Mouse (Mus musculus) left cerebral cortex, postnatal 4 days (tissue): ENCODE data around the gene Actr5. TPM values are rescaled to one million over a fixed set of nuclear protein-coding genes. Genes with fewer than 3 reads are reported as not detected.

Experiments
- DNase-seq: peaks from one replicate; pipeline ENCODE4 v3.0.0-alpha.2; 2022
- intact Hi-C: fragments of 180-260 bp; cut with DNase I; formaldehyde crosslinking; loops from one replicate; pipeline ENCODE4 v1.15.1; 2025
- total RNA-seq, 2 experiments: library from RNA; stranded (reverse); gene quantifications; 2 replicates each; pipeline ENCODE4 v1.2.3; 2021

The Actr5 gene
- total RNA-seq, 2 experiments from 2014 or later: 14.3 to 15.5 TPM

DNA sequence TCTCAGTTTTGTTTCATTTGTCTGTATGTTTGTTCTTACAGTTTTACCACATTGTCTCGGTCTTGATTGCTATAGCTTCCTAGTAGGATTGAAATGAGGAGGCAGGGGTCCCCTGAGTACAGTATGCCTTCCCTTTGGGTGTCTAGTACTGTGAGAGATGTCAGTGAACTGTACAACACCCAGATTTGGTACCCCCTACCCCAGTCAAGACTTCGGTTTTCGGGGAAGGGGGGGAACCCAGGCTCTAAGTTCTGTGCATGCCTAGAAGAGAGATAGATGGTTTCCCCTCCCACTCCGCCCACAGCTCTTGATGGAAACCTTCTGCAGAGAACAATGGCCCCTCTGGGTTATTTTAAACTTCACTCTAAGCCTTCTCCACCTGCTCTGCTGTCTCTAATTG lies 40.4 kb downstream of the Actr5 start, which contains the start of gene Ppp1r16b:
Ppp1r16b (plus strand) TSS at position 301 of the 400 bp plus-strand sequence.
- intact Hi-C loops: loop anchor here (5.0 kb wide), 1 partner anchor 82 kb away; no protein-coding TSS in a partner anchor
- DNase-seq: no peak

DNA sequence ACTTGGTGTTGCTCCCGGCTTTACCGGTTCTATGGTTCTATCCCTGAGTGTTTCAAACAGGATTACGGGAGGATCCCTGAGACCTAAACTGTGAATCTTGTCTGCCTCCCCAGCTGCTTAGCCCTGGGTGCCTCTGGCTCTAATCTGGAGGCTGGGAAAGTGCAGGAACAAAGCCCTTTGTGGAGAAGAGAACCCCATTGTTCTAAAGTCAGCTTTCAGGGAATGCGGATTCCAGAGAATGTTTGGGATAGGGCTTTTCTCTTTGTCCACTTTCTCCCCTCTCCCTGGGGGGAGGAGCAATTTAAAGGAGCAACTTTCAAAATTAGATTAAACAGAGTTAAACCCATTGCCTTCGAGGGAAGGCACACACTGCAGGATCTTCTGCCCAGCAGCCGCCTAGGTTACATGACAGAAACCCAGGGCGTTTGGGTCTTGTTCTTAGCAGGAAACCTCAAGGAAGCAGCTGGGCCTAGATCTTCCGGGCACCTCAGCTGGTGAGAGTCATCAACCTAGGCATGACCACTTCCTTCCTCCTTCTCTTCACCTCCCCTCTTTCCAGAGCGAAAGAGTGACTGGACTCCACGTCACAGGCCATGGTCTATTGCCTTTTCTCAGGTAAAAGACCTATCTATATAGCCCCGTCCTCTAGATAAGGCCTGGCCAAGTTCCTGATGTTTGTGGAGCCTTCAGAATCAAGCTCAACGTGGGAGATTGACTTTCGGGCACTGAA lies 41.5 kb downstream of the Actr5 start:
- intact Hi-C loops: loop anchor here (5.0 kb wide), 1 partner anchor 81 kb away; no protein-coding TSS in a partner anchor

DNA sequence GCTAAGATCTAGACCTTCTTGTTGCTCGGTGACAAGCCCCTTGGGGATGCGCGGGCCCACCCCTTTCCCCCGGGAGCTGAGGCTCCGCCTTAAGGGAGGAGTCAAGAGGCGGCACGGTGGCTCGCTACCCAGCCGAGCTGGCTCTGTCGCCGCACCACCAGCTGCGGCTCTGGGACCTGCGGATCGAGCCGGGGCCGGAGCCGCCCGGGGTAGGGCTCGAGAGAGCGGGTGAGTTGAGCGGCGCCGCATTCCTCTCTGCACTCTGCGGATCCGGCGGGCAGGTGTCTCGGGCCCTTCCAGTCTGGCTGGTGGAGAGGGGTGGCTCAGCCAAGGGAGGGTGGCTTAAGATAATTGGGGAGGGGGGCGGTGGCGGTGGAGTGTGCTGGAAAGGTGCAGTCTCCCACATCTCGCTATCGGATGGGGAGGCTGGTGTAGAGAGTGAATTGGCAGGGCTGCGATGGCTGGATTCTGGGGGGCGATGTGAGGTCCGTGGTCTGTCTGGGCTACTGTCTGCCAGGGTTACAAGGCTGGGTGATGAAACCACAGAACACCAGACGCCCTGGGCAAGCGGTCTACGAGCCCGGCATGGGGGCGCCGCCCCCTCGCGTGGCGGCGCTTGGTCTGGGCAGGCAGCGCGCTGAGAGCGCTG lies 42.5 kb downstream of the Actr5 start:
- peak; percentile 55 for DNase-seq
- intact Hi-C loops: loop anchor here (5.0 kb wide), 1 partner anchor 80 kb away; no protein-coding TSS in a partner anchor

More for the DNA sequence above, 41.5 kb downstream of the Actr5 start:
- DNase-seq: no peak

DNA sequence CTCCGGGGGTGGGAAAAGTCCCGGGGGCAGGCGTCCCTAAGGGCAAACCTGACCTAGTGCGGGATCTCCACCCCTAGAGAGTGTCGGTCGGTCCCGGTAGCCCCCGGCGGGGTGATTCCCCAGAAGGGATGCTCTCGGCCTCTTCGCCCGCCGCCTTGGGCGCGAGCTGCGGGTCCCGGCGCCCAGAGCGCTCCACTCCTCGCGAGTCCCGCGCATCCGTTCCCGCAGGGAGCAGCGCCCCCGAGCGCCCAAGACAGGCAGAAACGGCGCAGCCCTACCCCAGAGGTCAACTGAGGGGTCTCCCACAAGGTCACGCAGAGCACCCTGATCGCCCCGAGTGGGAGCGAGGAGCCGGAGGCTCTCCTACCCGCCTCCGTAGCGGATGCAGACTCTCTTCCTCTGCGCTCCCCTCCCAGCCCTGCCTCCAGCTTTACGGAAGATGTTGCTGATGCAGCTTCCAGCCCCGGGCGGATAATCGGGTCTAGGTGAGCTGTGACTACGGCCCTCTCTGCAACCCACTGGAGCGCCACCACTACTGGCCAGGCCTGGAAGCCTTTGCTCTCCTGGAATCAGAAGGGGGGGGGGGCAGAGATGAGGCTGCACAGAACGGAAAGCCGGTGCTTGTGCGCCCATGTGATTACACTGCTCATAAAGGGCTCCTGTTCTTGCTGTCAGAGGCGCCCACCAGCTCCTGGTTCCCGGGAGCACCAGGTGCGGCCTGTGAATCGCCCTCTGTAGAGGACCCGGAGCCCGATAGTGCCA lies 43.2 kb downstream of the Actr5 start:
- intact Hi-C loops: loop anchor here (5.0 kb wide), 1 partner anchor 79 kb away; no protein-coding TSS in a partner anchor
- peak; percentile 27 for DNase-seq

DNA sequence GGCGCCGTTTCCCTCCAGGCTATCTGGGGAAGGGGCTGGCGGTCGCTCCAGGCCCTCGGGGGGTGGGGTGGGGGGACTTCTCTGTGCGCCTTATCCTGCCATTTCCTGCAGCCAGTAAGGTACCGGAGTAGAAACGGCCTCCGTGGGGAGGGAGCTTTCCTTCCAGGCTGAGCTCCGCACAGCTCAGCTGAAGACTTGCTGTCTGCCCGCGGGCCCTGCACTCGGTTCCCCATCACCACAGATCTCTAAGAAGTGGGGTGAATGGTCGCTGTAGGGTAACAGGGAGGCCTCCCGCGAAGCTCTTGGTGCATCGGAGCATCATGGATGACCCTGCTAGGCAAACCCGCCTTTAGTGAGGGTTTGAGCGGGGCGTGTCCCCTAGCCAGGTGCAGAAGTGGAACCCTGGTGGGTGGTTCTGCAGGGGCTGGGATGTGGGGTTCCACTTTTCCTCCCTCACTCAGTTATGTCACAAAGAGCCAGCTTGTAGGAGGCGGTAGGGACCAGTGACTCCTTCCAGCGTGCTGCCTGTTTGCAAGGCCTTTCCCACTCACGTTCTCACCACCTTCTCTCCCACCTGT lies 43.8 kb downstream of the Actr5 start:
- intact Hi-C loops: loop anchor here (5.0 kb wide), 1 partner anchor 79 kb away; no protein-coding TSS in a partner anchor
- no peak for DNase-seq

DNA sequence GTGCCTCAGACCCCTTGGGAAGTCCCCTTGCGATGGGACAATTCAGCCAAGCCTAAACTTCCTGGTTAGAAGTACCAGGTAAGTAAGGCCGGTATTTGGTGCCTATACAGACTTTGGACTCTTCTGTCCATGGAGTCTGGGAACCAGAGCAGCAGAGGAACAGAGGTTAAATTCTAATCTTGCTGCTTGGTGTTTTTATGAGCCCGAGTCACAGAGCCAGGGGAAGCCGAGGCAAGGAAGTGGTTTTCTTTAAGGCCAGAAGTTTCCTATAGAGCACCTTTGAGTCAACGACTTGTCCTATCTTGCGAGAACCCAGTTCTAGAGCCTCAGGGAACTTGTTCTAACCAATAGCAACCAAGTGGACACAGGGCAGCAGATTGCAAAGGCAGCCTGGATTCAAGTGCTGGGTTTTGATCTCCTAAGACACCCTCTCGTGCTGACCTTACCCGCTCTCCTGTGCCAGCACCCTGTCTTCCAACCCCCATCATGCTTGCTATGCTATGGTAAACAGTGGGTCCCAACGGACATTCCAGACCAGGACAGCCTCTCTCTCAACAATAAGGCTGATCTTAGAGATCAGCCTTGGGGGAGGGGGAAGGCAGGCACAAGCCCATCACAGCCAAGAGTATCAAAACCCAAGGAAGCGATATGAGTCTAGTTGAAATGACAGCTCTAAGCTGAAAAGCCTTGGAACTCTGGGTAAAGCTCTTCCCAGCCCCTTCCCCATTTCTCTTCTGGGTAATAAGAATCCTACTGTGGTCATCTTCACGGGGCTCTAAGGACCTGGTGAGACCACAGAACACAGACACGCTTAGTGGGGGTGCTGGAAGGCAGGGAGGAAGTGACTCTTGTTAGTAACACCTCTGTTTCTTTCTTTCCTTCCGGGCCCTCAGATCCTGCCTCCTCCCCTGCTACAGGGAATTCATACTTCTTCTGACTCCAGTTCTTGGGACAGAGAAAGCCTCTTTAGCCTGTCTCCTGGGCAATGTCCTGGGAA lies 44.8 kb downstream of the Actr5 start:
- intact Hi-C loops: loop anchor here (5.0 kb wide), 1 partner anchor 78 kb away; no protein-coding TSS in a partner anchor

DNA sequence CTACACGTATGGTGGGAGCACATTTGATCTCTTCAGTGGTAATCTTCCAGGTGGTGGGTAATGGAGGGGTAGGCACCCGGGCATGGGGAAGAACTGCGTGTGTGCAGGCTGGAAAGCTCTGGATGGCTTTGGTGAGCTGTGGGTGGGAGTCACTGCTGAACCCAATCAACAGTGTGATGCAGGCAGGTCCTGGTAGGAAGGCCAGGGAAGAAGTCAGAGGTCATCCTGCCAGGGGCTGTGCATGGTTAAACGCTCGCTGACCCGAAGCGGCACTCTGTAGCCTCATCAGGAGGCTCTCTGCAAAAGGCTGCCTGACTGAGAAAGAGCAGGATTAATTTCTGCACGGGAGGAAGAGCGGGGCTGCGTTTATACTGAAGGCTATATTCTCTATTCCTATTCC lies 45.9 kb downstream of the Actr5 start:
- intact Hi-C loops: no loop called here
- DNase-seq: no peak

More for the DNA sequence above, 44.8 kb downstream of the Actr5 start:
- no peak for DNase-seq

DNA sequence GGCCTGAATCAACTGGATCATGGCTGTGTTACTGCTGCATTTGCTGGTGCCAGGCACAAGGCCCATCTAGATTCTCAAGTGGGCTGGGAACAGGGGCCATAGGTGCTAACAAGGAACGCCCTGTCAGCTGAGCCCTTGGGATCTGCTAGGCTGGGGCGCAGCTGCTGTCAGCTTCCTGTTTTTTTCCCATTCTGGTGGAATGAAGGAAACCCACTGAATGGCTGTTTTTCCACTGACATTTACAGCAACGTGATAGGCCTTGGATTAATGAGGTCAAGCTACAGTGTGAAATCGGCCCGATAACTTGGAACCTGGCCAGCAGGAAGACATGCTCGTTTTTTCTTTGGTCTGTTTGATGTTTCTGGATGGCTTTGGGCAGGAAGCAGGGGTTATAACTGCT lies 48.1 kb downstream of the Actr5 start:
- intact Hi-C loops: no loop called here

DNA sequence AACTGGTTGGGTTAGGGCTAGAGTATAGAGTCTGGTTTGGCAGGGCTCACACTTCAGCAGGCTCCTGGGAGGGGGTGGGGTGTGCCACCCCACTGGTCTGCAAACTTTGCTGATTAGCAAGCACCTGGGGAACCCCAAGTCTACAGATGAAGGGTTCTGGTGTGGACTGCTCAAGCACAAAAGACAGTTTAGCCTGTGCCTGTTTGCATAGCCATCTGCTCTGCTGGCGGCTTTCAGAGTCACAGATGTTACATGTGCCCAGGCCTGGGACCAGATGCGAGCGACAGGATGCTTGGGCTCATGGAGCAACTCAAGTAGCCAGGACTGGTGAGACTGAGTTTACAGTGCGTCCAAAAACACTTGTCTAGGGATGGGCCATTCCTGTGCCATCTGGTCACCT lies 48.8 kb downstream of the Actr5 start:
- peak; percentile 80 for DNase-seq

More for the DNA sequence above, 48.1 kb downstream of the Actr5 start:
- peak; percentile 64 for DNase-seq

DNA sequence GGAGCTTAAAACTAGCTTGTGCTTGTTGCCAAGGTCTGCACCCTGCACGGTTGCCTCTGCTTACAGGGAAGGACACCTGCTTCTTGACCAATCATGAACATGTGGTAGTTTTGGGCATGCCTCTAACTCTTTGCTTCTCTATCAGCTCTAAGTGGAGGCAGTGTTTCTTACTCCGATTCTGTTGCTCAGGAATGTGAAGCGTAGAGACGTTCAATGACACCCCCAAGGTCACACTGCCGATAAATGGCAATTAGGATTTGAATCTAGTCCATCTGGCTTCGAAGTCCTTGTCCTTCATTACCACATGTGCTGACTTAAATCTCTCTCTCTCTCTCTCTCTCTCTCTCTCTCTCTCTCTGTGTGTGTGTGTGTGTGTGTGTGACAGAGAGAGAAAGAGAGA lies 49.4 kb downstream of the Actr5 start:
- no peak for DNase-seq
- intact Hi-C loops: no loop called here

More for the DNA sequence above, 48.8 kb downstream of the Actr5 start:
- intact Hi-C loops: no loop called here

DNA sequence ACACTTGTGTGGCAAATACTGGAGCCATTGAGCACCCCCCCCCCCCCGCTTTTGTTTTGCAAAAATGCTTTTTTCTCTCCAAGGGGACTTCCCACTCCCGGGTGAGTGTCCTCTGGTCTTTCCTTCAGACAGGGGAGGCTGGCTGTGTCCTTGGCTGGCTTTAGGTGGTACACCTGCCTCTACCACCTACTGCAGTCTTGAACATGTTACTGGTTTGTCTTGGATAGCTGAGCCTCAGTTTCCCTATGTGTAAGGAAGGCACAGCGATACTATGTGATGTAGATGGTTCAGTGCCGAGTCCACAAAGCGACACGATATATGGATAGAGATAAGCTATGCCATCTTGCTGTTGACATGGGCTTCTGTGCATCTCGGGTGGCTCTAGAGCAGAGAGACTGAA lies 50.1 kb downstream of the Actr5 start:
- no peak for DNase-seq
- intact Hi-C loops: no loop called here

DNA sequence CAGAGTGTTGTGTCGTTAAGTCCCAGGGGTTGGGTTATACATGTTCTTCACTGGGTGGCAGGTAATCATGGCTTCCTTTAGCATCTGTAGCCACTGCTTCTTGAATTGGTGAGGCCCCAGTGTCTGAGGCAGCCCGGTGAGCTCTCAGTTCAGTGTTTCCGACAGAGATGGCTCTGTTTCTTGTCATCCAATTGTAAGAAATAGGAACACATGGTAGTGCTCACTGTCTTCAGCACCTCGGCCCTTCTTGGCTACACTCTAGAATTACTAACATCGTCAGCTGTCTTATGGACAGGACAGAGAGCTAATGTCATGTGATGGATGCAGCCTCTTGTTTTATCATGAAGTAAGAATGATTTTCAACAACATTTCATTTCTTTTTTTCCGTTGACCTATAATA lies 50.5 kb downstream of the Actr5 start:
- intact Hi-C loops: no loop called here
- no peak for DNase-seq

DNA sequence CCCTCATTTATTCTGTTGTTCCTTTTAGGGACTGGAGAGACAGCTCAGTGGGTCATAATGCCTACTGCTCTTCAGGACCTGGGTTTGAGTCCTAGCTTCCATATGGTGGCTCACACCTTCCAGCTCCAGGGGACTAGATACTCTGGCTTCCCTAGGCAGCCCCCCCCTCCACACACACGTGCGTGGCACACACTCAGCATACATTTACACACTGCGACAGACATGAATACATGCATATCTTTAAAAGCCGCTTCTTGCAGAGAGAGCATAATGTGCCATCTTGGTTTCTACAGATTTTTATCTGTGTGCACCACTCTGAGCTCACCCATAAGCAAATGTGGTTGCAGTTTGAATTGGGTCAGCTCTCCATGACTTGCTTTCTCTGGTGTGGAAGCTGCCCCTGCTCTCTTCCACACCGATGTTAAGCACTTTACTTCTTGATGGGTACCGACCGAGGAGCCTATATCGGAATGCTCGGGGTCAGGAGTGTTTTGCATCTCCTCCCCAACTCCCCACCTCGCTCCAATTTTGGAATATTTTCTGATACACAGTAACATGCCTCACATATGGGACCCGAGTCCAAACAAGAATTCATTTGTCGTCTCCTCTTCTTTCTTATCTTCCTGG lies 51.3 kb downstream of the Actr5 start:
- intact Hi-C loops: no loop called here
- DNase-seq: no peak

DNA sequence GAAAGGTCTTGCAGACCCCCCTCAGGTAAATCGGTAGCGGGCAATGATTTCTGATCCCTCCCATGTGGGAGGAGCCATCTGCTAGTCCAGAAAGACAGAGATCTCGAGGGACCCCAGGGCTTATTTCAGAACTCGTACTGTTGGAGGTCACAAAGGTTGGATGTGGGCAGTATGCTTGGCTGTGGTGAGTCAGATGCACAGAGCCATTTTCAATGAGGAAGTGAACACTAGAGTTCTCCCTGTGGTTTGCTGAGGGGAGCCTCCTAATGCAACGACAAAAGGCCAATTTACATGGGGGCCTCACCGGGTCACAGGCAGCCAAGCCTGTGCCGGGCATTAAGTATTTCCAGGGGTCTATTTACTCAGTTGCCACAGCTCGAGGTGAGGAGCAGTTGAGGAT lies 53.3 kb downstream of the Actr5 start:
- DNase-seq: no peak

DNA sequence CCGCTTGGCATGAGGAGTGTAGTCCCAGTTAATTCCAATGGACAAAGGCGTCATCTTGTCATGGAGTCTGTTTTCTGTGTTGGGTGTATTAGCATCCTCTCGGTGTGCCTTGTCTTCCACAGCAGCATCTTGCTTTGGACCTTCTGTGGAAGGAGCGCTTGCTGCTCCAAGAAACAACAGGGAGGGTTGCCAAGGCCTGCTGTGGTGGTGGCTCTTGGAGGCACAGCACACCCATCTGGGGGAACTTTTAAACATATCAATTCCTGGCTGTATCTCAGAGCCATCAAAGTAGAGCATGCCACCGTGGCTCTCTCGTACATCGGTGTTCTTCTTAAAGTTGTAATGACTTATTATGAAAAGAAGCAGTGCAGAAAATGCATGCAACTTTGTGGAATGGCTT lies 54.4 kb downstream of the Actr5 start:
- intact Hi-C loops: no loop called here
- DNase-seq: no peak

More for the DNA sequence above, 53.3 kb downstream of the Actr5 start:
- intact Hi-C loops: no loop called here

DNA sequence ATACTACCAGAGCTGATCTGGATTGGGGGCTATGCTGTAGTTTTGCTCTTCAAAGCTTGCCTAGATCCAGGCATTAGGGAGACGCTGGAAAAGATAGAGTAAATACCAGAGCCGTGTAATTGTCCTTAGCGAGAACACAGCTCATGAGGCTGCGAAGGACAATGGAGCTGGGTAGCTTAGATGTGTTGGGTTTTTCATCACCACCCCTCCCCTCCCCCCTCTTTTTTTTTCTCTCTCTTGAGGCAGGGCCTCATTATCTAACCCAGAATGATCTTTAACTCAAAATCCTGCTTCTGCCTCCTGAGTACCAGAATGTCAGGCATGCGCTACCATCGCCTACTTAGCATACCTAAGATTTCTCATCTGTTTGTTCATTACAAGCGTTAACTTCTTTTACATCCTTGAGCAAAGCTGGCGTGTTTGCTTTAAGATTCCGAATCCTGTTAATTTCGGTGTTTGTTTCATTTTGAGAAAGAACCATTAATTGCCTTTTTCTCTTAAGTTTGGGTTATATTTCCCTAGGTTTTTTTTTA lies 55.7 kb downstream of the Actr5 start:
- intact Hi-C loops: no loop called here
- no peak for DNase-seq

DNA sequence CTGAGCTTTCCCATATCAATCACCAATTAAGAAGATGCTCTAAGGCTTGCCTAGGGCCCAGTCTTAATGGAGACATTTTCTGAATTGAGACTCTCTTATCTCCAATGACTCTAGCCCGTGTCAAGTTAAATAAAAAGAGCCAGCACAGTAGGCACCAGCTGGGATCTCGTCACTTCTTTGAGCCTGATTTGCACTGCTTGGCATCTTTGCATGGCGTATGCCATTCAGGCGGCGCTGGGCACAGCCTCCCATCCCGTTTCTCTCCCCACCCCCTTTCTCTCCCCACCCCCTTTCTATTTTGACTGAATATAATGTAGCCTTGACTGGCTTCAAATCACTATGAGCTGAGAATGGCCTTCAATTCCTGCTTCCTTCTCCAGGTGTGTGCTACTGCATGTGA lies 57.0 kb downstream of the Actr5 start:
- DNase-seq: no peak
- intact Hi-C loops: no loop called here

DNA sequence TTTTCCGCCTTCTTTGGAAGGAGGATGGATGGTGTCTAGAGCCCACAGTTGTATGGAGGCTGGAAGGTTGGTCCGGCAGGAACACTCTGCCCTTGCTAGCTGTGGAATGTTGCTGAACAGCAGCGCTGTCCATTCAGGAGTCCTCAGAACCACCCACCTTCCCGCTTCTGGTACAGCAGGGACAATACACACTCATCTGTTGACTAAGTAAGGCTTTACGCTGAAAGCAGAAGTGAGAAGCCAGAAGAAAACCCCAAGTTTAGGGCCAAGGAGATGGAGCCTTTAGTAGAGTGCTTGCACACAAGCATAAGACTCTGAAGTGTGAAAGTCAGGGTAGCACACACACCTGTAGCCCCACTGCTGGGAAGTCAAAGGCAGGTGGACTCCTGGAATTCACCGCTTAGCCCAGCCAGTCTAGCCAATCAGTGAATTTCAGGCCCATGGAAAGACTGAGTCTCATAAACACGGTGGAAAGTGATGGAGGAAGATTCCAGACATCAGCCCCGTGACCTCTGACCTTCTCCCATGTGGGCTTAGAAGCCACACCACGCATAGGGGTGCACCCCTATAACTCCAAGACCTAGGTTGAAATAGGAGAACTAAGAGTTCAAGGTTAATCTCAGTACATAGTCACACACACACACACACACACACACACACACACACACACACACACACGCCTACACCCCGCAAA lies 57.8 kb downstream of the Actr5 start:
- intact Hi-C loops: no loop called here
- DNase-seq: no peak
